Mouse (Mus musculus) lung, adult 2 months (tissue): ENCODE results near the gene E2f3.

Source experiments
- CTCF ChIP-seq: fragments of 200-500 bp; IDR thresholded peaks from 2 replicates; pipeline ENCODE4 v1.5.1; 2011; ENCODE audit warnings: mild to moderate bottlenecking, low read length, control low read depth; ENCODE audit not compliant: insufficient read depth
- POLR2A ChIP-seq: fragments of 200-500 bp; IDR thresholded peaks from 2 replicates; pipeline ENCODE4 v1.6.1; 2011; ENCODE audit warnings: low read depth, mild to moderate bottlenecking, control low read depth, low read length, borderline replicate concordance; ENCODE audit errors: extremely low read depth

- TF ChIP-seq CTCF (no peak), POLR2A (no peak)
These were observed 12.3 kb downstream of the E2f3 start for GRCm38 (mm10) chr13:29973610-29974009.
